Mouse (Mus musculus) MEL (cell line): ENCODE results near the gene Spag16. TPM values are rescaled to one million over a fixed set of nuclear protein-coding genes. Genes with fewer than 3 reads are reported as not detected.

ENCODE experiments used
- DNase-seq: peaks from one replicate; pipeline ENCODE4 v3.0.0; 2011; ENCODE audit warnings: low read depth, low spot score
- H3K27ac ChIP-seq: 2 replicates; pipeline ENCODE4 v1.5.1; 2012; ENCODE audit warnings: low read depth, mild to moderate bottlenecking, control low read depth, low read length, moderate library complexity; ENCODE audit not compliant: control insufficient read depth
- H3K27me3 ChIP-seq, 2 experiments: fragments of 150-350 bp in 1 of 2; sonication (generic) in 1 of 2; 2 replicates each; pipeline ENCODE4 v1.6.1; 2012; ENCODE audit warnings: low read length in 2 of 2, mild to moderate bottlenecking in 2 of 2, improper control_type of control experiment in 1 of 2, moderate library complexity in 1 of 2; ENCODE audit not compliant: insufficient read depth in 2 of 2, control insufficient read depth in 1 of 2
- H3K36me3 ChIP-seq, 2 experiments: 2 replicates each; pipeline ENCODE4 v1.6.1; 2012 to 2014; ENCODE audit warnings: low read length in 2 of 2, improper control_type of control experiment in 1 of 2, inconsistent platforms in 1 of 2, mild to moderate bottlenecking in 1 of 2; ENCODE audit not compliant: insufficient read depth in 2 of 2, control insufficient read depth in 1 of 2
- H3K4me1 ChIP-seq, 2 experiments: fragments of 150-350 bp in 1 of 2; sonication (generic) in 1 of 2; 2 replicates each; pipeline ENCODE4 v1.6.1; 2012; ENCODE audit warnings: low read length in 2 of 2, improper control_type of control experiment in 1 of 2, mild to moderate bottlenecking in 1 of 2; ENCODE audit not compliant: insufficient read depth in 2 of 2, control insufficient read depth in 1 of 2
- H3K4me3 ChIP-seq, 2 experiments: fragments of 150-350 bp in 1 of 2; sonication (generic) in 1 of 2; 2 replicates each; pipeline ENCODE4 v1.5.1; 2012; ENCODE audit warnings: low read depth in 2 of 2, low read length in 2 of 2, mild to moderate bottlenecking in 2 of 2, moderate library complexity in 2 of 2, control low read depth in 1 of 2, improper control_type of control experiment in 1 of 2; ENCODE audit not compliant: control insufficient read depth in 1 of 2, insufficient read depth in 1 of 2
- H3K79me2 ChIP-seq: 2 replicates; pipeline ENCODE4 v1.6.1; 2012; ENCODE audit warnings: mild to moderate bottlenecking, low read length, moderate library complexity; ENCODE audit not compliant: control insufficient read depth, poor library complexity, insufficient read depth
- H3K9ac ChIP-seq: 2 replicates; pipeline ENCODE4 v1.6.1; 2012; ENCODE audit warnings: low read depth, mild to moderate bottlenecking, control low read depth, low read length, moderate library complexity; ENCODE audit not compliant: control insufficient read depth, poor library complexity, severe bottlenecking
- H3K9me3 ChIP-seq: fragments of 150-350 bp; sonication (generic); replicated peaks from 2 replicates; pipeline ENCODE4 v1.6.1; 2012; ENCODE audit warnings: mild to moderate bottlenecking, low read length, improper control_type of control experiment, moderate library complexity; ENCODE audit not compliant: insufficient read depth
- BHLHE40 ChIP-seq: IDR thresholded peaks from 2 replicates; pipeline ENCODE4 v1.6.1; 2012; ENCODE audit warnings: low read depth, mild to moderate bottlenecking, inconsistent platforms, low read length, improper control_type of control experiment, borderline replicate concordance
- E2F4 ChIP-seq: IDR thresholded peaks from 2 replicates; pipeline ENCODE4 v1.6.1; 2011; ENCODE audit warnings: low read depth, low read length, improper control_type of control experiment, borderline replicate concordance
- ELF1 ChIP-seq: IDR thresholded peaks from 2 replicates; pipeline ENCODE4 v1.6.1; 2014; ENCODE audit warnings: low read depth, mild to moderate bottlenecking, inconsistent platforms, low read length, improper control_type of control experiment, moderate library complexity
- MAFK ChIP-seq: IDR thresholded peaks from 2 replicates; pipeline ENCODE4 v1.6.1; 2011; ENCODE audit warnings: low read depth, mild to moderate bottlenecking, low read length, improper control_type of control experiment, borderline replicate concordance
- MXI1 ChIP-seq: IDR thresholded peaks from 2 replicates; pipeline ENCODE4 v1.6.1; 2011; ENCODE audit warnings: mild to moderate bottlenecking, low read depth, low read length, improper control_type of control experiment
- NELFE ChIP-seq: IDR thresholded peaks from 2 replicates; pipeline ENCODE4 v1.6.1; 2011; ENCODE audit warnings: low read depth, low read length, improper control_type of control experiment
- TCF12 ChIP-seq: IDR thresholded peaks from 2 replicates; pipeline ENCODE4 v1.6.1; 2014; ENCODE audit warnings: low read depth, mild to moderate bottlenecking, inconsistent platforms, low read length, improper control_type of control experiment, moderate library complexity
- polyA plus RNA-seq, 2 experiments: library from polyadenylated mRNA; stranded (reverse) in 1 of 2; unstranded in 1 of 2; fragments of >175 nt in 1 of 2; fragments of >200 nt in 1 of 2; gene quantifications; 2 replicates each; pipeline versions ENCODE4 v1.2.1 to v1.2.4; 2012; ENCODE audit warnings: low replicate concordance in 2 of 2, low read depth in 1 of 2; ENCODE audit not compliant: insufficient read length in 2 of 2, insufficient read depth in 1 of 2, missing spikeins in 1 of 2
- total RNA-seq: library from RNA; depleted of rRNA; stranded (reverse); fragments of 300-350 nt; gene quantifications from 2 replicates; pipeline ENCODE4 v1.2.3, GENCODE M21; 2012; rRNA removed

Spag16 gene
- total and polyA plus RNA-seq, 3 experiments, result not detected

DNA sequence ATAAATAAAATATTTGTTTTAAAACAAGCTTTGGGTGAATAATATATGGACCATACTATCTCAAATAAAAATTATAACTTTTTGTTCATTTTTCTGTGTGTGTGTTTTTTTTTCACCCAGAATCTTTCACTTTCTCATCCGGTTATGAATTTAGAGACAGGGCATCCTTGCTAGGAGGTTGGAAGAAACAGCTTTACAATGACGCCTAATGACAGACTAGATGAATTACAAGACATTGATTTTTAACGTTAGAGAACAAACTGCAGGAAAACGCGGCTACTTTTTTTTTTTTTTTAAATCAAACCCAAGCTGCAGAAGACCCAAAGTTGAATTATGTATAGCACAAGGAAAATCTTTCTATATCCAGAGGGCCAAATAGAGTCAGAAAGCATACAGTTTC, 898.3 kb downstream of the Spag16 start:
- Histone ChIP-seq H3K4me1 (no peaks in the 10 kb centered on the region), H3K9me3 (no peaks in the 10 kb centered on the region), H3K27me3 (no peaks in the 10 kb centered on the region), H3K79me2 (no peaks in the 10 kb centered on the region), H3K27ac (no peak overlapping the region), H3K36me3 (no peaks in the 10 kb centered on the region), H3K4me3 (no peak overlapping the region), H3K9ac (no peak overlapping the region)
- no peak for DNase-seq
- TF ChIP-seq MXI1, result no peak
- no peak for TF ChIP-seq BHLHE40
- no peak for TF ChIP-seq TCF12
- TF ChIP-seq ELF1, result no peak
- no peak for TF ChIP-seq MAFK
- no peak for TF ChIP-seq E2F4

DNA sequence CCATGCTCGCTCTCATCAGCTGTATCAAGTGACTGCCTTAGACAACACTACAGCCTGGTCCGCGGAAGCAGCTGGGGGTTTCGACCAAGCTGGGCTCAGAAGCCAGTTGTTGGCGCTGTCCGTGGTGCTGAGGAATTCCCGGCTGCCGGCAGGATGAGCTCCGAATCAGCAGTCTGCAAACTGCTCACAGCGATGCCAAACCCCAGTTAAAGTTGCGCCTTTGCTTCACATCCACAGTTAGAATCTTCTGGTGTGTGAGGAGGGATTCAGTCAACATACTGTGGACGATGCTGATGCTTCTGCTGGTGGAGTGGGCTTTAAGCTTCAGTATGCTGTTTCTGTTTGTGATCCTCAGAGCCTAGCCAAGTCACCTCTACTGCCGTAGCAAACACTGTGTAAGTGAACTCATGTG, 898.9 kb downstream of the Spag16 start, which contains the start of gene Vwc2l:
Vwc2l (plus strand) TSS at position 61 of the 412 bp plus-strand sequence.
- H3K79me2 ChIP-seq, result no peaks in the 10 kb centered on the region
- peak; percentile 23 for DNase-seq
- no peak within 1 kb of the TSS for H3K27ac ChIP-seq
- H3K4me3 ChIP-seq, result no peak within 1 kb of the TSS
- no peak for TF ChIP-seq NELFE
- H3K27me3 ChIP-seq, result no peaks in the 10 kb centered on the region
- H3K9me3 ChIP-seq, result no peaks in the 10 kb centered on the region
- H3K9ac ChIP-seq, result no peak within 1 kb of the TSS
- no peaks in the 10 kb centered on the region for H3K4me1 ChIP-seq
- no peaks in the 10 kb centered on the region for H3K36me3 ChIP-seq

Other genes with a start within 250 kb of the Spag16 start
- gene Ikzf2, start 139.7 kb upstream of the Spag16 start, total RNA-seq, result 5.6 and 6.4 TPM in 2 replicates
- gene Ikzf2, start 139.7 kb upstream of the Spag16 start, polyA plus RNA-seq, result 1 to 10 TPM in 1 of 2 experiments, not detected in 1; 2.9 TPM